Mouse (Mus musculus): ENCODE data around the gene Fam131c.
A peak's percentile ranks its signal among the peaks of the same experiment; 100 is the strongest.

Gene Fam131c

DNA sequence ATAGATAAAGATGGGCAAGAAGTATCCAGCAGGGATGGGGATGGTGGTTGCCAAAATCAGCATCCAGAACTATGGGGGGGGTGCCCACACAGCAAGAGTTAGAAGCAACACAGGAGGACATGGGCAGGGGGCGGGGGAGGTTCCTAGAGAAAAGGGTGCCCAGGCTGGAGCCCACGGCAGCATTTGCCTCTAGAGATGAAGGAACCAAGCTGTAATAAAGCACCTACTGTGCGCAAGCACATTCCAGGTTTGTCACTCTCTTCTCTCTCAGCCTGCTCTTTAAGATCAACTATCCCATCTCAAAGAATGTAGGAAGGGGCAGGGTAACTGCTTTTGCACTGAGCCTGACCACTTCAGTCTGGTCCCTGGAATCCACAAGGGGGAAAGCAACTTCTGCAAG lies 40.6 kb downstream of the Fam131c start:
- DNase-seq (ENCODE audit: low spot score), result no peak

DNA sequence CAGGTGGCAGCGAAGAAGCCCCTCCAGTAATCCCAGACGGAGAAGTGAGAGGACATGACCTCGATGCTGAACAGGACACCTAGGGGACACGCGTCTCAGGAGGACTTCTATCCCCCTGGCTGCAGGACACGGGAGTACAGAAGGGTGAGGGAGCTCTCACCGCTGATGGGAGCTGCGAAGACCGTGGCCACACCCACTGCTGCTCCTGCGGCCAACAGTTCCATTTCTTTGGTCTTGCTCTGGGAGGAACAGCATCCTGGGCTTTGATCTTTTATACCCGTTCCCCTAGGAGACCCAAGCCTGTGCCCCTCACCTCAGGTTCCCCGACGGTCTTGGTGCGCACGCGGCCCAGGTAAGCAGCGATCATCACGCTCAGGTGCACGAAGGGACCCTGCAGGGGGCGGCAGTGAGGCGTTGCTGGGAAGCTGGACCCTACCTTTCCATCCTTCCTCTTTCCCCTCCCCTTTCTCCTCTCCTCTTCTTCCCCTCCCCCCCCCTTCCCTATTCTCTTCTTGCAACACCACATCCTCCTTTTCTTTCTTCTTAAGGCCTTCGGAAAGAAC lies 43.5 kb downstream of the Fam131c start:
- no peak for DNase-seq (ENCODE audit: low spot score)

DNA sequence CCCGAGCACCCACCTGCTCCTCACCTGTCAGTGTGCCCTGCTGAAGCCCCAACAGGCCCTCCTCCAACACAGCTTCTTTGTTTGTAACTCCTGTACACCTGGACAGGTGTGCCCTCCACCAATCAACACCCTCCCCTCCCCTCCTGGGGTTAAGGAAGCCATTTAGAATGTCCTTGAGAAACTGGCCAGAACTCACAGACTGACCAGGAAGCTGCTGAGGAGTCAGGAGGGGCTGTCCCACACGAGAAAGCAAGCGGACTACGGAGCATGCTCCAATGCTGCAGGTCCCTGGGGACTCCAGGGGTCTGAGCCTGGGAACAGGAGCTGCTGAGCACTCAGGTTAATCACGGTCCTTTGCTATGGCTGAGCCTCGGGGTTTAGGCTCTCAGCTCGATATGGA lies 47.9 kb downstream of the Fam131c start, which contains the start of gene Clcnkb:
TSS of gene Clcnkb (minus strand) at position 91 of the 400 bp plus-strand sequence.
- DNase-seq (ENCODE audit: low spot score), result no peak

DNA sequence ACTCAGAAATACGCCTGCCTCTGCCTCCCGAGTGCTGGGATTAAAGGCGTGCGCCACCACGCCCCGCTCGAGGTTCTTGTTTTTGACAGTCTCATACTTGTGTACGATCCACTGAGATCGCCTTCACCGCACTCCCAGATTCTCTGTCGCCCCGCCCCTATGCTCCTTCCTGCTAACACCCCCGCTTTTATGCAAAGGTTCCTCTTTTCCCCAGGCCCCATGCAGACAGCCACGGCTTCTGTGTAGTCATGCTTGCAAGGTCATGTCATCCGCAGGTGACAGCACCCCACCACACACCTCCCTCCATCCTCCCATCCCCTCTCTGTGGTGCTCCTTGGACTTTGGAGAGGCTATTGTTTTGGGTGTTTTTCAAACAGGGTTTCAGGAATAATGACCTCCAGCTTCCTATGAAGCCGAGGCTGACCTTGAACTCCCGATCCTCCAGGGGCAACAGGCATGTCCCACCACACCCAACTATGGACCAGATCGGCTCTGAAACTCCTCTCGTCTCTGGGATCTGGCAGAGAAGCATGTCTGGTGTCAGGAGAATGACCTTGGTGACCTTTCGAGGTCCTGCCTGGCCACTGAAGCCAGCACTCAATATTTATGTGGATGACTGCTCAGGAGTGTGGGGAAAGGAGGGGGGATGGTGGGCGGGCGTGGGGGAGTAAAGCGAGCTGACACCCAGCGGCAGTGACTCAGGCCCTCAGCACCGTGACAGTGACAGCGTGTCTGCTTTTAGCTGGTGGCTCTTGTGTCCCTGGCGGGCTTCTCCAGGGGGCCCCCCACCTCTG lies 51.6 kb downstream of the Fam131c start:
- DNase-seq (ENCODE audit: low spot score), result no peak

DNA sequence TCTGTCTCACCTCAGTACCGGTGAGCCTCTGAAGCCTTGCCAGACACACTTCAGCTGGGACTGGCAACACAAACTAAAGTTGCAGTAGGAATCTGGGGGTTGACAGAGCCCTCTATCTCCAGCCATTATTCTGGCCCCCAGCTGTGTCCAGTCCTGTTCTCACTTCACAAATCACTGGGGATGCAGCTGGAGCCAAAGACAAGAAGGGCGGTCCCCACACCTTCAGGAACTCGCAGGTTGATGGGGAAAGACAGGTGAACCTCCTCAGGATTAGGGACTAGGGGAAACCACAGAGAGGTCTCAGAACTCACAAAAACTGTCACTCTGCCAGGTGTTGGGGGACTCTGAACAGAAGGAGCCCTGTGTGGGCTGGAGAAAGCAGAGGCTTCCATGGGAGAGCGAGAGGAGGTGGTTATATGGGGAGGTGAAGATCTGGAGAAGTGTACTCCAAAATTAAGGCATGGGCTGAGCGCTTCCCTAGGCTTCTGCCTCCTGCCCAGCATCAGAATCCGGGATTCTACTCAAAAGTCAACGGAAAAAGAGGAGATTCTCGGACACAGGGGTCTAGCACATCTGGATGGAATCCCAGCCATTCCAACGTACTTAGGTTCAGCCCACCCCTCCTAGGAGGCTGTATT lies 52.3 kb downstream of the Fam131c start, which contains the start of gene Hspb7:
TSS of gene Hspb7 (plus strand) at position 588 of the 638 bp plus-strand sequence.
- no peak for DNase-seq (ENCODE audit: low spot score)

DNA sequence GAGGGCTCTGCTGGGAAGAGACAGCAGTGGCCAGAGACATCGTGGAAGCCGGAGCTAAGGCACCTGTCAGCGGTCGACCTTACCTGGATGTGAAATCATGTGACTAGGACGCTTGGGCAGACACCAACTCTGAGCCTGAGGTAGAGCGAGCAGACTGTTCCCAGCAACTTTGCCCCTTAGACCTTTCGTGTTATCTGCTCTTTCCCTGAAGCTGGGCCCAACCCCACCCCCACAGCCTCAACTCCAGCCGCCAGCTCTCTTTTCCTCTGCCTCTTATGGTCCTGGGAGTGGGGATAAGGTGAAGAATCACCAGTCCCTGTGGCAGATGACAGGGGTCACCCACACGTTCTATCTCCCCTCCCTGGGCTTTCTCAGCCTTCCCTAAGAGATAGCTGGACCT lies 52.9 kb downstream of the Fam131c start:
- DNase-seq (ENCODE audit: low spot score), result no peak

DNA sequence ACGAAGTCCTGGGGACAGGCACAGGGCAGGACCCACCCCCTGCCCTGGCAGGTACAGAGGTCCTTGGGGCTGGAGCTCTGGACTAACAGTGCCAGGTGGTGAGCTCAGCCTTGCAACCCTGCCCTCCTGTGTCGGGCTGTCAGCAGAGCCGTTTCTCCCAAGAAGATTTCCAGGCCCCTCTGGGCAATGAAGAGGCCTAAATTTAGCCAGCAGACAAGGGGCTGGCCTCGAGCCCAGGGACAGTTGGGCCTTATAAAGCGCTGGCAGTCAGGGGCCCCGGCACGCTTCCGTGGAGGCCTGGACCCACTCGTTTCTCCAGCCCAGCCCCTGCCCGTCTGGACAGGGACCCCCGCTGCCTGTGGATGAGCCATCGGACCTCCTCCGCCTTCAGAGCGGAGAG lies 53.4 kb downstream of the Fam131c start:
- DNase-seq (ENCODE audit: low spot score), result peak; percentile 47

DNA sequence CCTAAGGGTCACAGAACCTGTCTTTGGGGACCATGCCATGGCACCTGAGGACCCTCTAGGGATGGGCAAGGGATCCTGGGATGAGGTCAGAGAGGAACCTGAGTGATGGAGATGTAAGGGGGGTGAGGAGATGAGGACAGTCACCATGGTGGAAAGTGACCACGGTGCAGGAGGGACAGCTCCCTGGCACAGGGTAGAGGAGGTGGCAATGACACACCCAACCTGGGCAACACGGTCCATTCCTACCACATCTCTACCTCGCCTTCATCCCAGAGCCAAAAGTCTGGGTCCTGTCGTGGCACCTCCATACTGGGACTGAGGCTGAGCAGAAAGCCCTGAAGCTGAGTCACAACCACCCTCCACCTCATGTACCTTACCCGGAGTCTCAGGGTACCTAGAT lies 54.8 kb downstream of the Fam131c start:
- DNase-seq (ENCODE audit: low spot score), result no peak

DNA sequence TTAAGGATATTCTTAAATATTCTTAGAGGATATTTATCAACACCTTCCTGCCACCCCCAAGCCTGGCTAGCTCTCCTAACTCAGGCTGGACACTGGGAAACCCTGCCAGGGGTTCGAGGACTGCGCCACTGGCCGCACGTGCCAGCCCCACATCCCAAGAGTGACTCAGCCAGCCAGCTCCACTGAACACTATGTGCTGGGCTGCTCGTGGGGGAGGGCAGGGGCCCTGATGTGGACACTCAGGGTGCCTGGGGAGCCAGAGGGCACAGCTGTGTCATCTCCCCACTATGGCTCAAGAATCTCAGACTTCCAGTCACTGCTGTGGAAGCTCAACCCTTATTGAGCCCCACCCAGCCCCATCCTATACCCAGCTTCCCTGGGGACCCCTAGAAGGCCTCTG lies 55.3 kb downstream of the Fam131c start:
- no peak for DNase-seq (ENCODE audit: low spot score)

DNA sequence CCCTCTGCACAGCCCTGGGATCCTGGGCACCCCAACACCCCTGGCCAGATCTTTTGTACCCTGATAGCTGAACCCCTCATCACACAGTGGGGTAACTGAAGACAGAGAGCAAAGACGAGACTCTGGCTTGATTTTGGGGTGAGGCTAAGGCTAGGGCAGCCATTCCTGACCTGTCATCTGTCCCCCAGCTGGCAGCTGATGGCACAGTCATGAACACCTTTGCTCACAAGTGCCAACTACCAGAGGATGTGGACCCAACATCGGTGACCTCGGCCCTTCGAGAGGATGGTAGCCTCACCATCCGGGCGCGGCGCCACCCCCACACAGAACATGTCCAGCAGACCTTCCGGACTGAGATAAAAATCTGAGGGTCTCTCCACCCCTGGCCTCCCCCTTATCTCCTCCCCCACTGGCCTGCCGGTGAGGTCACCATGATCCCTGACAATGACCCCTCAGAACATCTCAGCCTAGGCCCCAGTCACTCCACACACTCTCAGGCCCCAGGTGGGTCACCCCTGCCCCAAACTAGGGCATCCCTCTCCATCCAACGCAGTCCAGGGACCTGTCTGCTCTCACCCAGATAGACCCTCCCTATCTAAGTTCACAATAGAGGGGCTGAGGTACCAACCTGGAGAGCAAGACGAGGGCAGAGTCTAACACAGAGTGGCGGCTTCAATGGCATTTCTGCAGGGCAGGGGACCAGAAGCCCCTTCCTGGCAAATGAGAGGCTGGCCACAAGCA lies 55.8 kb downstream of the Fam131c start:
- no peak for DNase-seq (ENCODE audit: low spot score)

DNA sequence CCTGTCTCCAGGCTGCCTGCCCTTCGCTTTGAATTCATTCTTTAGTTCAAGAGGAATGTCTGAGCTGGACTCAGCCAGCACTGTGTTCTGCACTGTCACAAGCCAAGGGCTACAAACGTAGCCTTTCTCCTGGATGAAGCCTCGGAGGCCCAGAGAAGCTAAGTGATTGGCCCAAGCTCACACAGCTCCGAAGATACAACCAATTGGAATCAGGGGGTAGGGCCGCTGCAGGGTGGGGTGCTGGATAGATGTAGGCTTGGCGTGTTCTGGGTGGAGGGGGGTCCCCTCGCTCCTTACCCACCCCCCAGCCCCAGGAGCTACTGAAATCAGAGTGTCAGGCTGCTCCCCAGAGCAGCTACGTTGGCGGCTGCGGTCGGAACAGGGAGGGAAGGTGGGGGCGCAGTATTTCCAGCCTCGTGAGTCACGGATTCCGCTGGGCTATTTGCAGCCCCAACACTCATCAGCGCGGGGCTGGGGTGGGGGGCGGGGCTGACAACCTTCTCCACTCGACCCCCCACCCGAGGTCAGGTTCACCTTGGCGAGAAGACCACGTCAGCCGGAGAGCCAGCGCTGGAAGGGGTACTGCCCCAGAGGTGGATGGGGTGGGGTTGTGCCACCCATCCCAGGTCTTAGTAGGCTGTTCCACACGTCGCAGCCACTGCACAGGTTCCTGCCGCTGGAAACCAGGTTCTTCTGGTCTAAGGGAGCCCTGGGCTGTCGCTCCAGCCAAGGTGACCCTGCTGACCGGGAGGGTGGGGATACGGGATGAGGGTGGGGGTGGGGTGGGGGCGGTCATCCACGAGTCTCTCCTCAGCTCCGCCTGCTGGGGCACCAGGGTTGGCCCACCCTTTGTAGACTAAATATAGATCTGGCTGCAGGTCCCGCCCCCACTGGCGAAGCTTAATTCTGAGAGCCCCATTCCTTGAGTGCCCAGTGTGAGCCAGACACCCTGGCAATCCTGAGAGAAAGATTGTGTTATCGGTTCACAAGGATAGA lies 57.8 kb downstream of the Fam131c start:
- no peak for DNase-seq (ENCODE audit: low spot score)

DNA sequence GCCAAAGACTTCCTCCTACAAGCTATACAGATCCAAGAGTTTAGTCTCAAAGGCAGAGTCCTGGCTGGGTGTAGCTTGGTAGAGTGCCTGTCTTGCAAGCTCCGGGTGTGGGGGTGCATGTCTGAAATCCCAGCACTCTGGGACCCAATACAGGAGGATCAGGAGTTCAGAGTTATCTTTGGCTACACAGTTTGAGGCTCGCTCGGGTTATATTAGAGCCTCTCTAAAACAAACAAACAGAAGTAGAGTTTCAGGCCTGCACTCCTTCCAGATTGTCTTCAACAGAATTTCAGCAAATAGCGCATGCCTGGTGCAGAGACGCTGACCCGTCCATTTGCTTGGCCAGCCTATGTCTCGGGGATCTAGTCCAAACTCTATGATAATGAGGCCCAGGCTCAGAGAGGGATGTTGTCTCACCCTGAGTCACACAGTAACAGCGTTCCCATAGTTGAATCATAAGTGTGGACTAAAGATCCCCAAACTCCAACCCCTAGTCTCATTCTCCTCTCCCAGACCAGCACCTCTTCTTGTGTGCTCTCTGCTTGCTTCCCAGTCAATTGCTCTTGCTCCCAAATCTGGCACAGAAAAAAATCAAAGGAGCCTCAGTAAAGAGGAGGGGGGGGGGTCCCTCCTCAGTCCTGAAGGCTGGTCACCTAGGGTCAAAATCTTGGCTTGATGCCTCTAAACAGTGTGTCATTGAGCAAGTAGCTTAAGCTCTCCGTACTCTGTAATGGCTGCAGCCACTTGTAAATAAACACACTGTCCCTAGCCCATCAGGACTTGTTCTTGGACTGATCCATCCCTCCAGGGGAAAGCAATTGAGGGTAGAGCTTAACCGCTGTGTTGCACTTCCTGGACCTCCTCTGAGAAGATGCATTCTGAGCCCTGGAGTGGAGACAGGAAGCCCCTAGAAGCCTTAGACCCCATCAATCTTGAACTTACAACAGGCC lies 59.1 kb downstream of the Fam131c start:
- DNase-seq (ENCODE audit: low spot score), result no peak

DNA sequence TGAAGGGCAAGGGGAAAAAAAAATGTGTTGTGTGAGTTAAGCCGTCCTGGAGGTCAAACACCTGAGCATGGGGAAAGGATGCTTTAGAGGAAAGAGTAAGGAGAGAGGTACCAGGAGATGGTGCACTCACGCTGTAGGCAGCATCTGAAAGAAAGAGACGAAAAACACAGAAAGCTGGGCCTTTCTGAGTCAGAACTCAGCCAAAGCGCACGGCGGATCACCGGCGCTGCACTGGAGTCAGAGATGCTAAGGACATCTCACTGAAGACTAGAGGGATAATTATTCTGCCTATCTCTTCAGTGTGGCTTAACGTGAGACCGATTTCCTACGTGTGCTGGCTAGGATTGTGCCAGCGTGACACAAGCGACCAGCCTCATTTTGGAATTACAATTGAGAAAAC lies 59.9 kb downstream of the Fam131c start:
- no peak for DNase-seq (ENCODE audit: low spot score)

DNA sequence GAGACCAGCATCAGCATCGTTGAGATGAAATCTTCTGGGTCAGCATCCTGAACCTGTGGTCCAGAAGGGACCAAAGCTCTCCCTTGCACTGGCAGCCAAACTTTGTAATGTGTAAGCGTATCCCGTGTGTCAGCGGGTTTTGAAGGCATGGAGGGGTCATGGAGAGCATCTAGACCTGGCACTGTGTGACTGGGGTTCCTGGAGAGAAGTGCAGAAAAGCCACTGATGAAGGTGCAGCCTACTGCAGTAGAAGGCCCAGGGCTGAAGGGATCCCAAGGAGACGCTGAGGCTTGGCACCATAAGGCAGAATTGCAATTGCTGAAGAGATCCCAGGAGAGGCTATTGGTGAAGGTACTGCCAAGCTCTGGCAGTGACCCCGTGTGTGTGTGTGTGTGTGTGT lies 61.4 kb downstream of the Fam131c start:
- DNase-seq (ENCODE audit: low spot score), result no peak

DNA sequence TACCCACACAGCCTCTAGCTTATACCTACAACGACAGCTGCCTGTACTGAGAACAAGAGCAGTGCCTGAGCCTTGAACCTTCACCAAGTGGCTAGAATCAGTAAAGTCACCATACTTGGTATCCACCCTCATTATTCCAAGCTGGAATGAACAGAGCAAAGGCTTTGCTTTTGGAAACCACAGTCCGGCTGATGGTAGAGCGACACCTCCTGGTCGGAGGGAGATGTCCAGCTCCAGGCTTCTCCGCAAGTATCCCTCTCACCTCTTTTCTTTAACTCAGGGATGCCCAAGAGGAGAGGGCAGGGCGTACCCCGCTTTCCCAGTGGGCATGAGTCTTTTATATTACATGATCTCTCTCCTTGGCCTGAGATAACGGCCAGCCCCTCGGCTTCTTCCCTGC lies 61.8 kb downstream of the Fam131c start:
- no peak for DNase-seq (ENCODE audit: low spot score)

DNA sequence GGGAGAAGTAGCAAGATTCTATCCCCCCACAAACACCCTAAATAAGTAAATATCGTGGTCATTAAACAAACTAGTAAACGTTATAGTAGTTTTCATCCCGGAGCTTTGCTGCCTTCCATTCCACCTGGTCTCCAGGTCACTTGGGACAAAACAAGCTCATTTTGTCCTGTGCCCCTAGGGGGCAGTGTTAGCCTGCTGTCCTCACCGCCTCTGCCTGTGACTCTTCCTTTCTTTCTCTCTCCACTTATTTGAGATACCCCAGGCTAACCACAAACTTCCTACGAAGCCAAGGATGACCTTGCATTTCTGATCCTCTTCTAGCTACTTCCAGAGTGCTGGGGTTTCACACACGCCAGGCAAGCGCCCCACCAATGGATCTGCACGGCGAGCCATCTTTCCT lies 63.0 kb downstream of the Fam131c start:
- DNase-seq (ENCODE audit: low spot score), result peak; percentile 64

DNA sequence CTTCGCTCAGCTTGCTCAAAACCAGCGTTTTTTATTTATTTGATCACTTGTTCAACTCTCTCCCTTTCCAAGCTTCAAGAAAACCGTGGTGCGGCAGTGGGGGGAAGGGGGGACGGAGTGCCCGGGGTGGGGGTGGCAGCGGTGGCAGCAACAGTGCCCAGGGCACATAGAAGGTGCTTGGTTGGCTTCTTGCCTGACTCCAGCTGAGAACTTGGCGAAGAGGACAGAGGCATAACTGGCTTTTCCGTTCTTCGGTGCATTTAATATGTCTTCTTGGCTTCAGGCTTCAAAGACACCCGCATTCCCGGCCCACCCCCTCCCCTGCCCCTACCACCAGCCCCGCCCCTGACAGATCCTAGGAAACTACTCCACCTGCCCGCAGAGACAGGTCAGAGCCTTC lies 64.6 kb downstream of the Fam131c start:
- no peak for DNase-seq (ENCODE audit: low spot score)

DNA sequence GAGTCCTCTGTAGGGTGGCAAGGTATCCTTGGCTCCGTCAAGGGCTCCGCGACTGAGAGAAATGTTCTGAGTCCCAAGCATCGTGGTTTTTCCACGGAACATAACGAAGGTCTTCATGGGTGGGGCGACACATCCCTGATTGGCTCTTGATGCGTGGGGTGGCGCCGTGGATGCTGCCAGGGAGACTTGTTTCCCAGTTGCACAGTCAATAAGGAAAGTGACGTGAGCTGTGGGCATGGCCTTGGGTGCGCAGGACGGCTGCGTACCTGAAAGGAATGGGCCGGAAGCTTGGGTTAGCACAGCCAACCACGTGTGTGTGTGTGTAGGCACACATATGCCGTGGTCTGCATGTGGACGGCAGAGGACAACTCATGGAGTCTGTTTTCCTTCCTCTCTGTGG lies 65.2 kb downstream of the Fam131c start:
- DNase-seq (ENCODE audit: low spot score), result no peak

Data from ovary, postnatal 14 days (tissue).